Mouse (Mus musculus): Measurements from ENCODE around the gene Hcls1. TPM values are rescaled to one million over a fixed set of nuclear protein-coding genes. Genes with fewer than 3 reads are reported as not detected.

Gene Hcls1
- 1.2 and 1.4 TPM in 2 replicates for polyA plus RNA-seq (2014; fragmentation: Nextera tagmentation; extraction: Ambion mirVana)

DNA sequence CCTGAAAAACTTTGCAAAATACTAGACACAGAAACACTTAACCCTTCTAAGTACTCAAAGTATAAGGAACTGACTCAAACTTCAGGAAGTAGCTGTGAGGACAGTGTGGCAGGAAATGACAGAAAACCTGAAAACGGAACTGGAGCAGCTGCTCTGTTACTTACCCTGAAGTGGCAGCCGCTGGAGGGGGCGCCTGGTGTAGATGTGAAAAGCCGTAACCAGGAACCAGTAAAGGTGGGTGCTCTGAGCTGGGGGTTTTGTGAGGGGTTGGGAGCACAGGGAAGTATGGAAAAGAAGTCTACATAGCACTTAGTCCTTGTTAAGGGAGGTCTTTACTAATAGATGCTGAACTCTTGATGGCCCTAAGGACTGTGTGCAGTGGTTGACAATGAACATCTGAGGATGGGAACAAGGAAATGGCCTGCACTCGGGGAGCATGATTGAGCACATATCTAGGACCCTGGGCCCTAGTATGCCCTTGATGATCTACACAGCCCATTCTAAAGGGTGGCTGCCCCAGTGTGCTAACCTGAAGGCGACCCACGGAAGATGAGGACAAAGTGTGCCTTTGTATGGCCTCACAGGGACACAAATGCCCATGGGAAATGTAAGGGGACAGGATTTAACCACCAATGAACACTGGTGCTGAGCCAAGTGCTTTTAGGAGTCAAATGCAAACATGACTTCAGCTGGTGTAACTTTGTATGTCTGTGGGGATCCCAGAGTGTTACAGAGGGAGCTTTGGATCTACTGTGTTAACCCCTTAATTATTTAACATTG is at the start of gene Hcls1:
TSS of gene Hcls1 (plus strand) at position 143 of the 780 bp plus-strand sequence.
- peaks cover 29% of the 10 kb centered on the region for H3K36me3 ChIP-seq (ENCODE audit: control insufficient read depth, insufficient read depth, low read length)
- no peaks in the 10 kb centered on the region for H3K27me3 ChIP-seq (replicated peaks; ENCODE audit: control insufficient read depth, insufficient read depth, low read length)
- DNase-seq (ENCODE audit: low spot score) (no peak), ATAC-seq (no peak)
- no peak within 1 kb of the TSS for H3K27ac ChIP-seq (ENCODE audit: low read depth, low read length)
- 84% methylated on average over 7 of the region's 7 CpGs for WGBS
- no peak within 1 kb of the TSS for H3K4me3 ChIP-seq (ENCODE audit: low read depth, low read length)
- no peak within 1 kb of the TSS for H3K4me2 ChIP-seq (ENCODE audit: low read length)
- no peaks in the 10 kb centered on the region for H3K9me3 ChIP-seq (replicated peaks; ENCODE audit: control insufficient read depth, low read length)
- no peaks in the 10 kb centered on the region for H3K4me1 ChIP-seq (ENCODE audit: control insufficient read depth, insufficient read depth, low read length)
- H3K9ac ChIP-seq (ENCODE audit: low read length) = no peak within 1 kb of the TSS

DNA sequence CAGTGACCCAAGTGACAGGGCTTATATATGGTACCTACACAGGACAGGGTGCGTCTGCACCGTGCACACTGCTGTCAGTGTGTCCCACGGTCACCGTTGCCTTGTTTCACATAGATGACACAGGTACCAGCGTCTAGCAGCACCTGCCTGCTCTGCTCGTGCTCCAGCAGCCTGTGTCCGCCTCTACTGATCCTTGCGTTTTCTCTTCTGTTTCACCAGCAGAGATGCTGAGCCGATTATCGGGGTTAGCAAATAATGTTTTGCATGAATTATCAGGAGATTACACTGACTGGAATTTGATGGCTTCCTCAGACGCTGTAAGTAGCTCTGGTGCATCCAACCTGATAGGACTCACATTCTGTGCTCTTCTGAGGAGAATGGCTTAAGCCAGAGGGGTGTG is 48.9 kb upstream of the Hcls1 start:
- ATAC-seq = no peak
- peaks cover 41% of the 10 kb centered on the region for H3K36me3 ChIP-seq (ENCODE audit: control insufficient read depth, insufficient read depth, low read length)
- no peak overlapping the region for H3K4me2 ChIP-seq (ENCODE audit: low read length)
- H3K4me1 ChIP-seq (ENCODE audit: control insufficient read depth, insufficient read depth, low read length) = peaks cover 4% of the 10 kb centered on the region; the same call in 1 of the 2 replicates
- H3K4me3 ChIP-seq (ENCODE audit: low read depth, low read length) = no peak overlapping the region
- no peaks in the 10 kb centered on the region for H3K27me3 ChIP-seq (replicated peaks; ENCODE audit: control insufficient read depth, insufficient read depth, low read length)
- H3K27ac ChIP-seq (ENCODE audit: low read depth, low read length) = no peak overlapping the region
- DNase-seq (ENCODE audit: low spot score) = no peak
- H3K9me3 ChIP-seq (replicated peaks; ENCODE audit: control insufficient read depth, low read length) = no peaks in the 10 kb centered on the region
- WGBS = 92% methylated on average over 11 of the region's 11 CpGs
- no peak overlapping the region for H3K9ac ChIP-seq (ENCODE audit: low read length)

DNA sequence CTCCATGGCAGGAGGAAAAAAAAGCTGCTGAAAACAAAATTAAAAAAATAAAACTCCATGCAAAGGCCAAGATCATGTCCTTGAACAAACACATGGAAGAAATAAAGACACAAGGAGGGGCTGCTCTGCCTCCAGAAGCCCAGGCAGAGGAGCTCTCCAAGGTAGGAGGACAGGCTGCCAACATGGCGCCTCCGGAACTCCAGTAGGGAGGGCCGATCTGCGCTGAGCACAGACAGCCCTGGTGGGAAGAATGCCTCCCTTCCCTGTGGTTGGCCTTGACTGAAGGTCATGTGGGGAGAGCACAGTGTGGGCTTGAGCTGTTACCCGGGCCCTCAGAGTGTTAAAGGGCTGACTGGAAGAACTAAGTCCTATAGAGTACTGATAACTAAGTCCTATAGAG is 47.2 kb upstream of the Hcls1 start:
- no peaks in the 10 kb centered on the region for H3K9me3 ChIP-seq (replicated peaks; ENCODE audit: control insufficient read depth, low read length)
- peaks cover 4% of the 10 kb centered on the region; the same call in 1 of the 2 replicates for H3K4me1 ChIP-seq (ENCODE audit: control insufficient read depth, insufficient read depth, low read length)
- DNase-seq (ENCODE audit: low spot score) = no peak
- no peak overlapping the region for H3K4me2 ChIP-seq (ENCODE audit: low read length)
- no peak for ATAC-seq
- no peak overlapping the region for H3K4me3 ChIP-seq (ENCODE audit: low read depth, low read length)
- WGBS = 82% methylated on average over 5 of the region's 5 CpGs
- no peaks in the 10 kb centered on the region for H3K27me3 ChIP-seq (replicated peaks; ENCODE audit: control insufficient read depth, insufficient read depth, low read length)
- H3K9ac ChIP-seq (ENCODE audit: low read length) = no peak overlapping the region
- H3K36me3 ChIP-seq (ENCODE audit: control insufficient read depth, insufficient read depth, low read length) = peaks cover 47% of the 10 kb centered on the region
- no peak overlapping the region for H3K27ac ChIP-seq (ENCODE audit: low read depth, low read length)

DNA sequence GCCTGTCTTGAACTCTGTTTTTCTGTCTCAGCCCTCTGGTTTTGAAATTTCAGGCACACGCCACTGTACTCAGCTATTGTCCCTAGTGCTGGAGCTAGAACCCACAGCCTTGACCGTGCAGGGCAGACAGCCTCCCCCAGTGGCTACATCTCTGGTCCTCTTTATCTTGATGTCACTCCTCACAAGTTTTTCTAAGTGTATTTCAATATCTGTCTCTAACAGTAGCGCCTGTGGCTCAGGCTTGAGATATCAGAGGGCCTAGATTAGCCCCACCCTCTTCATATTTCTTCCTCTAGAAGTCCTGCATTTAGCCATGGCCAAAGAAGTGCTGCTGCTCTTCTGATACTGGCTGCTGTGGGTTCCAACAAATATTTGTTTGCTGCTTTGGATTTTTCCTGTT is 44.2 kb upstream of the Hcls1 start:
- ATAC-seq (no peak), DNase-seq (ENCODE audit: low spot score) (no peak)
- 96% methylated on average over 3 of the region's 3 CpGs for WGBS
- Histone ChIP-seq H3K4me1 (ENCODE audit: control insufficient read depth, insufficient read depth, low read length) (no peaks in the 10 kb centered on the region), H3K4me2 (ENCODE audit: low read length) (no peak overlapping the region), H3K27me3 (replicated peaks; ENCODE audit: control insufficient read depth, insufficient read depth, low read length) (no peaks in the 10 kb centered on the region), H3K4me3 (ENCODE audit: low read depth, low read length) (no peak overlapping the region), H3K36me3 (ENCODE audit: control insufficient read depth, insufficient read depth, low read length) (peaks cover 69% of the 10 kb centered on the region), H3K9me3 (replicated peaks; ENCODE audit: control insufficient read depth, low read length) (no peaks in the 10 kb centered on the region), H3K9ac (ENCODE audit: low read length) (no peak overlapping the region), H3K27ac (ENCODE audit: low read depth, low read length) (no peak overlapping the region)

DNA sequence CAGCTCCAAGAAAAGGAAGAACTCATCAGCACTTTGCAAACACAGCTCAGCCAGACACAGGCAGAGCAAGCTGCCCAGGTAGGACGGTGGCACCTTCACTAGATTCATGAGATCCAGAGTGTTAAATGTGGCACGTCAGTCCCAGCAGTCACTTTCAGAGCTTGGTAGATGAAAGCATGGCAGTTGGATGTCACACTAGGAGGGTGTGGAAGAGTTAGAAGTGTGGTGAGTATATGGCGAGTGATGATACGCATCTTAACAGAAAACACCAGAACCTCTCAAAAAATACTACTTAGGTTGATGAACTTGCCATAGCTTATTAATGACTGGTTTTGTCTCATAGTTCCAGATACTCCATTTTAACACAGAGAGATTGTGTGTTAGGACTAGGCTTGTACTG is 43.4 kb upstream of the Hcls1 start:
- Histone ChIP-seq H3K27me3 (replicated peaks; ENCODE audit: control insufficient read depth, insufficient read depth, low read length) (no peaks in the 10 kb centered on the region), H3K4me1 (ENCODE audit: control insufficient read depth, insufficient read depth, low read length) (no peaks in the 10 kb centered on the region), H3K4me3 (ENCODE audit: low read depth, low read length) (no peak overlapping the region), H3K9ac (ENCODE audit: low read length) (no peak overlapping the region), H3K36me3 (ENCODE audit: control insufficient read depth, insufficient read depth, low read length) (peaks cover 70% of the 10 kb centered on the region), H3K27ac (ENCODE audit: low read depth, low read length) (no peak overlapping the region), H3K4me2 (ENCODE audit: low read length) (no peak overlapping the region), H3K9me3 (replicated peaks; ENCODE audit: control insufficient read depth, low read length) (no peaks in the 10 kb centered on the region)
- 95% methylated on average over 4 of the region's 4 CpGs for WGBS
- DNase-seq (ENCODE audit: low spot score) (no peak), ATAC-seq (no peak)

DNA sequence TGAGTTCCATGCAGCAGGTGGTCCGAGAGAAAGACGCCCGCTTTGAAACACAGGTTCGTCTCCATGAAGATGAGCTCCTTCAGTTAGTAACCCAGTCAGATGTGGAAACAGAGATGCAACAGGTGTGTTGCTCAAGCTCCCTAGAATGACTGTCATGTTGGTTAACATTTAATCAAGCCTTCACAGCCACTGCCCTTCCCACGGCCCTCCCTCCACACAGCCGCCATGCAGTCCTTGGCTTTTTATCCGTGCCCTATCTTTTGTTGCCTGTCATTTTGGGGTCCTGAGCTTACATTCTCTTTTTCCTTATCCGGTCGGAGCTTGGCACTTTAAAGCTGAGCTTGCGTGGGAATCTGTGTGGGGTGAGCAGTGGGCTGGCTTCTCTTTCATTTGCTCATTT is 41.5 kb upstream of the Hcls1 start:
- Histone ChIP-seq H3K4me3 (ENCODE audit: low read depth, low read length) (no peak overlapping the region), H3K27ac (ENCODE audit: low read depth, low read length) (no peak overlapping the region), H3K36me3 (ENCODE audit: control insufficient read depth, insufficient read depth, low read length) (peaks cover 72% of the 10 kb centered on the region), H3K4me1 (ENCODE audit: control insufficient read depth, insufficient read depth, low read length) (no peaks in the 10 kb centered on the region), H3K9ac (ENCODE audit: low read length) (no peak overlapping the region), H3K27me3 (replicated peaks; ENCODE audit: control insufficient read depth, insufficient read depth, low read length) (no peaks in the 10 kb centered on the region), H3K9me3 (replicated peaks; ENCODE audit: control insufficient read depth, low read length) (no peaks in the 10 kb centered on the region), H3K4me2 (ENCODE audit: low read length) (no peak overlapping the region)
- 89% methylated on average over 10 of the region's 10 CpGs for WGBS
- DNase-seq (ENCODE audit: low spot score) = no peak
- no peak for ATAC-seq

DNA sequence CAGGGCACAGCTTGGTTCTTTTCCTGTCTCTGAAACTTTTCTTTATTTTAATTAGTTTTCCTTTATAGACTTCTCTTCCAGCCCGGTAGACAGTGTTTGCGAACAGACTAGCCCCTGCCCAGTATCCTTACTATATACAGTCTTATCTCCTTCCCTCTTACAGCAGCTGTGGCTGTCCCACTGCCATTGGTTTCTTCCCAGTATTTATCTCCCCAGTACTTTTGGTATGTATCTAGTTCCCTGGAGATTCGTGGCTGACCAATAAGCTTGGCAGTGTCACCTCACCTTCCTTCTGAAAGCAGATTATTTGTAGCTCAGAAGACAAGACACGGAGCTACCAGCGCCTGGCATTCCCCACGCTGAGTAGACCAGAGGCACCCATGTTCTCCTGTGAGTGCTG is 38.1 kb upstream of the Hcls1 start:
- 97% methylated on average over 6 of the region's 6 CpGs for WGBS
- Histone ChIP-seq H3K27me3 (replicated peaks; ENCODE audit: control insufficient read depth, insufficient read depth, low read length) (no peaks in the 10 kb centered on the region), H3K27ac (ENCODE audit: low read depth, low read length) (no peak overlapping the region), H3K36me3 (ENCODE audit: control insufficient read depth, insufficient read depth, low read length) (peaks cover 70% of the 10 kb centered on the region), H3K4me2 (ENCODE audit: low read length) (no peak overlapping the region), H3K9ac (ENCODE audit: low read length) (no peak overlapping the region), H3K4me3 (ENCODE audit: low read depth, low read length) (no peak overlapping the region), H3K9me3 (replicated peaks; ENCODE audit: control insufficient read depth, low read length) (no peaks in the 10 kb centered on the region), H3K4me1 (ENCODE audit: control insufficient read depth, insufficient read depth, low read length) (no peaks in the 10 kb centered on the region)
- DNase-seq (ENCODE audit: low spot score) = no peak
- no peak for ATAC-seq

DNA sequence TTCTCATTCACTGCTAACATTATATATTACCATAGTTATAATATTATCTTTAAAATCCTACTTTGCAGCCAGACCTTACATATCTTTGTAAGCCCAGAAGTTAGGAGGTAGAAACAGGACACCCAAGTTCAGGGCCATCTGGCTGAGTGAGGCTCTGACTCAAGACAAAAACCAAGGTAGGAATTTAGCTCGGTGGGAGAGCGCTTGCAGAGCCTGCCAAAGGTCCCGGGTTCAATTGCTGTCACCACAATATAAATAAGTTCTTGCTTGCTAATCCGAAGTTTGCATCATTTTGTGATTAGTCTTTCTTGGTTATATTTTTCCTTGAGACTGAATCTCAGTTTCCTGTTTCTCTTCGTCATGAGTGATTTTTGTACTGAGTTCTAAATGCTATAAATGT is 31.6 kb upstream of the Hcls1 start:
- WGBS = 91% methylated on average over 5 of the region's 5 CpGs
- Histone ChIP-seq H3K4me3 (ENCODE audit: low read depth, low read length) (no peak overlapping the region), H3K9me3 (replicated peaks; ENCODE audit: control insufficient read depth, low read length) (no peaks in the 10 kb centered on the region)

DNA sequence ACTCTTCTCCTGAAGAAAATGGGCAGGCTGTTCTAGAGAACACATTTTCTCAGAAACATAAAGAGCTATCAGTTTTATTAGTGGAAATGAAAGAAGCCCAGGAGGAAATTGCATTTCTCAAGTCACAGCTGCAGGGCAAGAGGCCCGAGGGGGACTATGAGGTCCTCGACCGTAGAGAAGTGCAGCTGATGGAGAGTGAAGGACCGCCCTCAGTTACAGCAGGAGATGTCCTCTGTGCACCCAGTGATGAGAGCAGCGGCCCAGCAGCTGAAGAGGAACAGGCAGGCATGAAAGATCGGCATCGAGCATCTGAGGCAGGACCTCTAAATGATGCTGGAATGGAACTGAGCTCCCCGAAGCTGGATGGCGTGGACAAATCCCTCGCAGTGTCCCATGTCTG is 22.9 kb upstream of the Hcls1 start:
- H3K27me3 ChIP-seq (replicated peaks; ENCODE audit: control insufficient read depth, insufficient read depth, low read length) = no peaks in the 10 kb centered on the region
- WGBS = 91% methylated on average over 10 of the region's 10 CpGs

More for the DNA sequence above, 31.6 kb upstream of the Hcls1 start:
- H3K9ac ChIP-seq (ENCODE audit: low read length) = no peak overlapping the region
- H3K4me1 ChIP-seq (ENCODE audit: control insufficient read depth, insufficient read depth, low read length) = no peaks in the 10 kb centered on the region
- no peaks in the 10 kb centered on the region for H3K27me3 ChIP-seq (replicated peaks; ENCODE audit: control insufficient read depth, insufficient read depth, low read length)
- no peak overlapping the region for H3K4me2 ChIP-seq (ENCODE audit: low read length)
- ATAC-seq (no peak), DNase-seq (ENCODE audit: low spot score) (no peak)
- no peak overlapping the region for H3K27ac ChIP-seq (ENCODE audit: low read depth, low read length)
- H3K36me3 ChIP-seq (ENCODE audit: control insufficient read depth, insufficient read depth, low read length) = peaks cover 63% of the 10 kb centered on the region

More for the DNA sequence above, 22.9 kb upstream of the Hcls1 start:
- Histone ChIP-seq H3K4me2 (ENCODE audit: low read length) (no peak overlapping the region), H3K36me3 (ENCODE audit: control insufficient read depth, insufficient read depth, low read length) (peaks cover 81% of the 10 kb centered on the region), H3K9ac (ENCODE audit: low read length) (no peak overlapping the region), H3K4me3 (ENCODE audit: low read depth, low read length) (no peak overlapping the region), H3K9me3 (replicated peaks; ENCODE audit: control insufficient read depth, low read length) (no peaks in the 10 kb centered on the region), H3K4me1 (ENCODE audit: control insufficient read depth, insufficient read depth, low read length) (no peaks in the 10 kb centered on the region), H3K27ac (ENCODE audit: low read depth, low read length) (no peak overlapping the region)
- ATAC-seq (no peak), DNase-seq (ENCODE audit: low spot score) (no peak)
